Comparison of ENCODE assay signal across 14 mouse cellular contexts in the genomic region with DNA sequence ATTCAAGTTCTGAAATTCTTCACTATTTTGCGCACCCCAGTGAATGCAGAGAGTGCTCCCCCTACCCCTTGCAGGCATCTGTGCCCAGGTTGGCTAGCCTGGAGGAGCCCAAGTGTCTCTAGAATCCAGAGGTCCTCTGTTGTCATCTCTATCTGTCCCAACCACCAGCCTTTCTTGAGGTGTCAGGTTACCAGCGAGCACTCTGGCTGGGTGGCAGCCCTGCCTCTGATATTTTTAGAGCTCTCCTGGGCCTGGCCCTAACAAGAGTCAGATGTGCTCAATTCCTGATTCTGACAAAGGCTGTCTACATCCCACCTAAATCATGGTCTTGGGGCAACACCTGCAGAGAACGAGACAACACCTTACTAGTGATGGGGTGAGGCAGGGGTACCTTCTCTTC. TPM values are rescaled to one million over a fixed set of nuclear protein-coding genes. Genes with fewer than 3 reads are reported as not detected.
DNase-seq lines count a peak whose midpoint lies in the region; ATAC-seq and TF ChIP-seq lines count a peak whose summit lies in the region.
"Had no signal": no experiment of that assay in that cellular context is flagged by ENCODE, and none has a peak within 500 bp of the region (broad histone marks: within the 10 kb centered on the region; RNA-seq: fewer than 3 reads in every experiment).

No protein-coding gene starts in this region.

- no peaks in the 10 kb centered on the region for H3K9me3 ChIP-seq in embryonic facial prominence, embryonic 11.5 days (replicated peaks; ENCODE audit: control insufficient read depth, low read length)
- no peaks in the 10 kb centered on the region for H3K9me3 ChIP-seq in embryonic facial prominence, embryonic 10.5 days
- H3K9me3 ChIP-seq in intestine, embryonic 16.5 days (ENCODE audit: control insufficient read depth, low read length): no peaks in the 10 kb centered on the region
- H3K9me3 ChIP-seq in hindbrain, postnatal 0 days (ENCODE audit: low read length): no peaks in the 10 kb centered on the region

- no peak overlapping the region for H3K4me3 ChIP-seq in embryonic facial prominence, embryonic 11.5 days (ENCODE audit: low read depth, low read length)
- no peak overlapping the region for H3K4me3 ChIP-seq in embryonic facial prominence, embryonic 10.5 days
- no peak overlapping the region for H3K4me3 ChIP-seq in intestine, embryonic 16.5 days (ENCODE audit: low read length)
- no peak overlapping the region for H3K4me3 ChIP-seq in hindbrain, postnatal 0 days (ENCODE audit: low read length)

- H3K27me3 ChIP-seq in embryonic facial prominence, embryonic 11.5 days (ENCODE audit: control insufficient read depth, insufficient read depth, low read length): no peaks in the 10 kb centered on the region
- H3K27me3 ChIP-seq in embryonic facial prominence, embryonic 10.5 days (replicated peaks; ENCODE audit: low read depth, poor library complexity, severe bottlenecking): peaks cover 49% of the 10 kb centered on the region
- no peaks in the 10 kb centered on the region; the same call in 1 of the 2 replicates for H3K27me3 ChIP-seq in intestine, embryonic 16.5 days (replicated peaks; ENCODE audit: control insufficient read depth, insufficient read depth, low read length)
- H3K27me3 ChIP-seq in hindbrain, postnatal 0 days (ENCODE audit: insufficient read depth, low read length): peaks cover 8% of the 10 kb centered on the region; the same call in 1 of the 2 replicates

- TF ChIP-seq CTCF in hindbrain, postnatal 0 days (IDR thresholded peaks at IDR 0.05; ENCODE audit: low read depth): no peak

- DNase-seq in embryonic facial prominence, embryonic 11.5 days (ENCODE audit: low spot score): peak; percentile 12
- no peak for DNase-seq in embryonic facial prominence, embryonic 10.5 days (ENCODE audit: low spot score)
- peak; percentile 37 for DNase-seq in 3134 (ENCODE audit: extremely low read depth, insufficient read length, low spot score)
- peak; percentile 45 to 63 for DNase-seq in heart, adult 18-20 months
- DNase-seq in heart, postnatal 10 days: peak; percentile 47 to 62
- DNase-seq in right cerebral cortex, postnatal 10 days (ENCODE audit: low spot score in 2 of 2): no peak
- DNase-seq in hindbrain, postnatal 0 days (ENCODE audit: low spot score): no peak
- DNase-seq: B cell, adult 2 months; cerebellum, adult 9-10 months; kidney, postnatal 14 days; thymus, adult 2 months had no signal

- no peak overlapping the region for H3K27ac ChIP-seq in embryonic facial prominence, embryonic 11.5 days (replicated peaks; ENCODE audit: low read depth, low read length)
- no peak overlapping the region for H3K27ac ChIP-seq in embryonic facial prominence, embryonic 10.5 days (replicated peaks)
- H3K27ac ChIP-seq in intestine, embryonic 16.5 days (ENCODE audit: low read length): no peak overlapping the region
- no peak overlapping the region for H3K27ac ChIP-seq in hindbrain, postnatal 0 days

- no peaks in the 10 kb centered on the region for H3K36me3 ChIP-seq in embryonic facial prominence, embryonic 11.5 days (replicated peaks; ENCODE audit: control insufficient read depth, insufficient read depth, low read depth, low read length)
- no peaks in the 10 kb centered on the region for H3K36me3 ChIP-seq in embryonic facial prominence, embryonic 10.5 days (replicated peaks)
- H3K36me3 ChIP-seq in intestine, embryonic 16.5 days (ENCODE audit: control insufficient read depth, insufficient read depth, low read length): no peaks in the 10 kb centered on the region
- H3K36me3 ChIP-seq in hindbrain, postnatal 0 days (ENCODE audit: insufficient read depth, low read length): no peaks in the 10 kb centered on the region

- ATAC-seq in embryonic facial prominence, embryonic 11.5 days (replicated peaks; ENCODE audit: insufficient number of reproducible peaks, low FRiP score, low TSS enrichment, low read depth): no peak
- ATAC-seq in intestine, embryonic 16.5 days: no peak
- ATAC-seq in hindbrain, postnatal 0 days: no peak

- intact Hi-C loops in heart, postnatal 10 days (cut with DNase I): loop anchor here (5.0 kb wide), 1 partner anchor 41 kb away; no protein-coding TSS in a partner anchor

- H3K4me1 ChIP-seq in embryonic facial prominence, embryonic 11.5 days (ENCODE audit: control insufficient read depth, insufficient read depth, low read length): 0 out of 2 replicates have a peak, but pooled peaks cover 3% of the 10 kb centered on the region
- peaks cover 20% of the 10 kb centered on the region for H3K4me1 ChIP-seq in embryonic facial prominence, embryonic 10.5 days
- peaks cover 12% of the 10 kb centered on the region for H3K4me1 ChIP-seq in intestine, embryonic 16.5 days (ENCODE audit: control insufficient read depth, insufficient read depth, low read length)
- H3K4me1 ChIP-seq in hindbrain, postnatal 0 days (ENCODE audit: insufficient read depth, low read length): no peaks in the 10 kb centered on the region

- 43% methylated on average over 3 of the region's 3 CpGs for WGBS in embryonic facial prominence, embryonic 11.5 days
- 43% methylated on average over 3 of the region's 3 CpGs for WGBS in embryonic facial prominence, embryonic 10.5 days
- WGBS in intestine, embryonic 16.5 days: 56% methylated on average over 3 of the region's 3 CpGs
- WGBS in hindbrain, postnatal 0 days: 72% methylated on average over 3 of the region's 3 CpGs

- no peak overlapping the region for H3K4me2 ChIP-seq in embryonic facial prominence, embryonic 11.5 days (ENCODE audit: low read depth, low read length)
- no peak overlapping the region for H3K4me2 ChIP-seq in intestine, embryonic 16.5 days (ENCODE audit: low read depth, low read length)
- no peak overlapping the region for H3K4me2 ChIP-seq in hindbrain, postnatal 0 days (ENCODE audit: low read depth, low read length)
- H3K4me2 ChIP-seq: liver, embryonic 11.5 days had no signal

- H3K9ac ChIP-seq in embryonic facial prominence, embryonic 11.5 days (replicated peaks; ENCODE audit: low read length): no peak overlapping the region
- no peak overlapping the region for H3K9ac ChIP-seq in intestine, embryonic 16.5 days (ENCODE audit: low read depth, low read length)
- H3K9ac ChIP-seq in hindbrain, postnatal 0 days (replicated peaks; ENCODE audit: low read length): no peak overlapping the region

RNA-seq across cellular contexts. Expression of gene Emp2, which starts 2.7 kb away (rescaled TPM):
- polyA plus RNA-seq in embryonic facial prominence, embryonic 11.5 days (2014; fragmentation: Nextera tagmentation; extraction: Ambion mirVana): 4.8 and 5.0 TPM in 2 replicates
- 2.1 and 3.2 TPM in 2 replicates for polyA plus RNA-seq in embryonic facial prominence, embryonic 10.5 days (2016; fragmentation: Nextera tagmentation; extraction: Ambion mirVana)
- 10 to 100 TPM; 31.4 to 34.6 TPM for total RNA-seq in heart, adult 18-20 months (2021)
- 10 to 100 TPM; 42.5 to 46.4 TPM for total RNA-seq in heart, postnatal 10 days (2021)
- 18.5 and 19.3 TPM in 2 replicates for polyA plus RNA-seq in intestine, embryonic 16.5 days (2015; fragmentation: Nextera tagmentation; extraction: Ambion mirVana)
- 25.3 and 26.6 TPM in 2 replicates for total RNA-seq in hindbrain, postnatal 0 days (2014; rRNA removed)
- 30.7 and 32.0 TPM in 2 replicates for polyA plus RNA-seq in hindbrain, postnatal 0 days (2015; fragmentation: Nextera tagmentation; extraction: Ambion mirVana)
- total RNA-seq: MEL had no signal

Comparison
In these comparisons a context has a peak if more than half of its experiments do, and no peak if none do; other contexts are left out.
1. DNase-seq: peak in embryonic facial prominence, embryonic 11.5 days (single experiment), 3134 (single experiment), heart, adult 18-20 months (2 of 2) and heart, postnatal 10 days (2 of 2); none in embryonic facial prominence, embryonic 10.5 days (single experiment), right cerebral cortex, postnatal 10 days (0 of 2) and hindbrain, postnatal 0 days (single experiment).